Mouse (Mus musculus): ENCODE measurements around the gene Grm2. TPM values are rescaled to one million over a fixed set of nuclear protein-coding genes. Genes with fewer than 3 reads are reported as not detected.
"Not testable (repeated sequence)": the region's sequence is repeated elsewhere in the genome, so short reads cannot be mapped to it uniquely, and the experiment has no call there.

Grm2 gene
- polyA plus RNA-seq, 1 experiment: not detected

GRCm38 (mm10) chr9:106632185-106632584, 23.7 kb downstream of the Grm2 start:
- TF ChIP-seq TCF12 (IDR thresholded peaks at IDR 0.05; ENCODE audit: insufficient read depth, poor library complexity, severe bottlenecking) (no peak), MYOG (IDR thresholded peaks at IDR 0.05; ENCODE audit: control insufficient read depth in 1 of 3, insufficient read depth in 1 of 3, insufficient read length in 2 of 3, low read depth in 2 of 3) (no peak), CEBPB (IDR thresholded peaks at IDR 0.05; ENCODE audit: insufficient read depth, poor library complexity, severe bottlenecking) (no peak), REST (IDR thresholded peaks at IDR 0.05; ENCODE audit: insufficient read depth, insufficient read length) (no peak), MYOD1 (IDR thresholded peaks at IDR 0.05; ENCODE audit: control insufficient read depth in 1 of 3, insufficient read length in 2 of 3, low read depth in 2 of 3) (no peak), TCF3 (IDR thresholded peaks at IDR 0.05; ENCODE audit: insufficient read length, low read depth) (no peak), E2F4 (IDR thresholded peaks at IDR 0.05; ENCODE audit: insufficient read depth) (no peak), POLR2AphosphoS2 (IDR thresholded peaks at IDR 0.05; ENCODE audit: insufficient read length, low read depth) (no peak), MAX (IDR thresholded peaks at IDR 0.05; ENCODE audit: low read depth) (no peak), POLR2A (IDR thresholded peaks at IDR 0.05; ENCODE audit: insufficient read length, low read depth) (no peak), SRF (IDR thresholded peaks at IDR 0.05; ENCODE audit: control insufficient read depth, insufficient read length, low read depth) (no peak), USF1 (IDR thresholded peaks at IDR 0.05; ENCODE audit: low read depth) (no peak)
- no peak overlapping the region for H3K4me2 ChIP-seq (ENCODE audit: low read depth)
- no peak overlapping the region for H3K4me3 ChIP-seq
- no peaks in the 10 kb centered on the region for H3K36me3 ChIP-seq (ENCODE audit: control insufficient read depth, insufficient read depth)
- no peak overlapping the region for H3ac ChIP-seq (ENCODE audit: control insufficient read depth, insufficient read length)
- H3K79me2 ChIP-seq (ENCODE audit: control insufficient read depth, insufficient read depth): no peaks in the 10 kb centered on the region
- peaks cover 10% of the 10 kb centered on the region for H3K27me3 ChIP-seq (ENCODE audit: control insufficient read depth, insufficient read depth, insufficient read length)

DNA sequence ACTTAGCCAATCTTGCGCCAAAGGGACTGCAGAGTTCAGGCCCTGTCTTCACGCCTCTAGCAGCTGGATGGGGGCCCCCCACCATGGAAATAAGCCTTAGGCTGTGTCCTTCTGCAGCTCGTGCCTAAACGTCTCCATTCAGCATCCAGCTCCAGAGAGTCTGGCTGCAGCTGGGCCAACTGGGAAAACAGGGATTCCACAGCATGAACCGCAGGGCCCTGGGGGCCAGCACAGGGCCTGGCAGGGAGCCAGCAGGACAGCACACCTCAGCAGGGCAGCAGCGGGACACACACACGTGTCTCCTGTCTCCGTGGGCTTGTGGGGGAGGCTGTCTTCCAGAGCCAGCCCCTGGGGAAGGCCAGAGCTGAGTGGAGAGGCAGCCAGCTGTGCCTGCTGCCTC, 28.1 kb downstream of the Grm2 start:
- H3K36me3 ChIP-seq (ENCODE audit: control insufficient read depth, insufficient read depth); H3K4me2 ChIP-seq (ENCODE audit: low read depth); H3K79me2 ChIP-seq (ENCODE audit: control insufficient read depth, insufficient read depth); H3ac ChIP-seq (ENCODE audit: control insufficient read depth, insufficient read length); H3K4me3 ChIP-seq: not testable (repeated sequence)
- H3K27me3 ChIP-seq (ENCODE audit: control insufficient read depth, insufficient read depth, insufficient read length): peaks cover 12% of the 10 kb centered on the region

GRCm38 (mm10) chr9:106626282-106626681, 29.6 kb downstream of the Grm2 start, which contains the start of gene Iqcf6:
Gene Iqcf6 (plus strand): TSS chr9:106626582.
- no peak for TF ChIP-seq USF1 (IDR thresholded peaks at IDR 0.05; ENCODE audit: low read depth)
- TF ChIP-seq MYOD1 (IDR thresholded peaks at IDR 0.05; ENCODE audit: control insufficient read depth in 1 of 3, insufficient read length in 2 of 3, low read depth in 2 of 3): no peak
- no peak for TF ChIP-seq POLR2AphosphoS2 (IDR thresholded peaks at IDR 0.05; ENCODE audit: insufficient read length, low read depth)
- TF ChIP-seq E2F4 (IDR thresholded peaks at IDR 0.05; ENCODE audit: insufficient read depth): no peak
- TF ChIP-seq TCF3 (IDR thresholded peaks at IDR 0.05; ENCODE audit: insufficient read length, low read depth): no peak
- TF ChIP-seq TCF12 (IDR thresholded peaks at IDR 0.05; ENCODE audit: insufficient read depth, poor library complexity, severe bottlenecking): no peak
- Histone ChIP-seq H3K4me2 (ENCODE audit: low read depth) (no peak within 1 kb of the TSS), H3K79me2 (ENCODE audit: control insufficient read depth, insufficient read depth) (no peaks in the 10 kb centered on the region), H3K27me3 (ENCODE audit: control insufficient read depth, insufficient read depth, insufficient read length) (peaks cover 21% of the 10 kb centered on the region), H3ac (ENCODE audit: control insufficient read depth, insufficient read length) (no peak within 1 kb of the TSS), H3K4me3 (no peak within 1 kb of the TSS), H3K36me3 (ENCODE audit: control insufficient read depth, insufficient read depth) (no peaks in the 10 kb centered on the region)

DNA sequence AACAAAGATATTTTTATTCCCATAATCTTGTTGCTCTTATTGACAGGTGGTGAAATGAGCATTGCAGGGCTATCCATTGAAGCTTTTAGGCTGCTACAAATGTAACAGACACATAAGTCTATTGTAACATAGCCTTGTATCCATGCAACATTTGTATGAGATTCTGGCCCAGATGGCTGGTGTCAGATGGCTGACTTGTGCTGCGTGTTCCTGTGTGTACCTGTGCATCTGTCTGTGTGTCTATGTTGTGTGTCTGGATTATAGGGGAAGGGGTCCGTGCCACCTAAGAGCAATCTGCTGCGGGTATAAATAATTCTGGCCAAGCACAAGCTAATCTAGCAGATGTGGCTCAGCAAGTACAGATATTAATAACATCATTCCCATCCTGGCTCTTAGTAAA, 38.4 kb downstream of the Grm2 start:
- no peak for TF ChIP-seq TCF3 (IDR thresholded peaks at IDR 0.05; ENCODE audit: insufficient read length, low read depth)
- no peak for TF ChIP-seq REST (IDR thresholded peaks at IDR 0.05; ENCODE audit: insufficient read depth, insufficient read length)
- TF ChIP-seq E2F4 (IDR thresholded peaks at IDR 0.05; ENCODE audit: insufficient read depth): no peak
- TF ChIP-seq POLR2AphosphoS2 (IDR thresholded peaks at IDR 0.05; ENCODE audit: insufficient read length, low read depth): no peak
- TF ChIP-seq MYOG (IDR thresholded peaks at IDR 0.05; ENCODE audit: control insufficient read depth in 1 of 3, insufficient read depth in 1 of 3, insufficient read length in 2 of 3, low read depth in 2 of 3): no peak
- TF ChIP-seq TCF12 (IDR thresholded peaks at IDR 0.05; ENCODE audit: insufficient read depth, poor library complexity, severe bottlenecking): no peak
- TF ChIP-seq MAX (IDR thresholded peaks at IDR 0.05; ENCODE audit: low read depth): no peak
- TF ChIP-seq SRF (IDR thresholded peaks at IDR 0.05; ENCODE audit: control insufficient read depth, insufficient read length, low read depth): no peak
- H3K4me2 ChIP-seq (ENCODE audit: low read depth): no peak overlapping the region
- H3ac ChIP-seq (ENCODE audit: control insufficient read depth, insufficient read length): no peak overlapping the region
- peaks cover 46% of the 10 kb centered on the region for H3K27me3 ChIP-seq (ENCODE audit: control insufficient read depth, insufficient read depth, insufficient read length)
- H3K4me3 ChIP-seq: no peak overlapping the region
- no peaks in the 10 kb centered on the region for H3K79me2 ChIP-seq (ENCODE audit: control insufficient read depth, insufficient read depth)
- H3K36me3 ChIP-seq (ENCODE audit: control insufficient read depth, insufficient read depth): no peaks in the 10 kb centered on the region

DNA sequence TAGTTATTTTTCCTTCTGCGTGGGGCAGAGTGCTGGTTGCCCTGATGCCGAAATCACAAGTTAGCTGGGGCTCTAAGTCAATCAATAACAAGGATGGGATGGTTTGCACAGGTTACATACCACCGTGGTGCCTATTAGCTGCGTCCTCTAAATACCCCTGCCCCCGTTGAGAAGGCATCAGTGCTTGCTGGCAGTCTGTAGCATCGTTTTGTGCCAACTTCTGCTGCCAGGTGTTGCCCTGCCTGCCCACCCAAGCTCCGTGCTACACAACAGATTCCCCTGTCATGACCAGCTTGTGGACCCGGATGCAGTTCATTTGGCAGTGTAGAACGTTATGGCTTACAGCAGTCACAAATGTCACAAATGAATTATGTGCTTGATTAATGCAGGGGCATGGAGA, 39.6 kb downstream of the Grm2 start:
- no peak overlapping the region for H3K4me2 ChIP-seq (ENCODE audit: low read depth)
- peaks cover 47% of the 10 kb centered on the region for H3K27me3 ChIP-seq (ENCODE audit: control insufficient read depth, insufficient read depth, insufficient read length)
- no peak for TF ChIP-seq USF1 (IDR thresholded peaks at IDR 0.05; ENCODE audit: low read depth)

GRCm38 (mm10) chr9:106614616-106615015, 41.3 kb downstream of the Grm2 start:
- Histone ChIP-seq H3K4me3 (no peak overlapping the region), H3K4me2 (ENCODE audit: low read depth) (no peak overlapping the region), H3K27me3 (ENCODE audit: control insufficient read depth, insufficient read depth, insufficient read length) (peaks cover 47% of the 10 kb centered on the region), H3K79me2 (ENCODE audit: control insufficient read depth, insufficient read depth) (no peaks in the 10 kb centered on the region), H3ac (ENCODE audit: control insufficient read depth, insufficient read length) (no peak overlapping the region), H3K36me3 (ENCODE audit: control insufficient read depth, insufficient read depth) (no peaks in the 10 kb centered on the region)
- TF ChIP-seq TCF3 (IDR thresholded peaks at IDR 0.05; ENCODE audit: insufficient read length, low read depth) (no peak), REST (IDR thresholded peaks at IDR 0.05; ENCODE audit: insufficient read depth, insufficient read length) (no peak)

More for the DNA sequence above, 39.6 kb downstream of the Grm2 start:
- H3K79me2 ChIP-seq (ENCODE audit: control insufficient read depth, insufficient read depth): no peaks in the 10 kb centered on the region
- no peaks in the 10 kb centered on the region for H3K36me3 ChIP-seq (ENCODE audit: control insufficient read depth, insufficient read depth)
- no peak overlapping the region for H3K4me3 ChIP-seq
- H3ac ChIP-seq (ENCODE audit: control insufficient read depth, insufficient read length): no peak overlapping the region
